Mouse (Mus musculus): ENCODE measurements around the gene Nudt22.

GRCm38 (mm10) chr19:6947742-6948141, 48.2 kb downstream of the Nudt22 start:
- TF ChIP-seq CTCF (IDR thresholded peaks at IDR 0.05; ENCODE audit: control insufficient read depth, insufficient read depth, insufficient read length) (no peak), MYOD1 (IDR thresholded peaks at IDR 0.05; ENCODE audit: control insufficient read depth, insufficient read length, low read depth) (no peak), CEBPB (IDR thresholded peaks at IDR 0.05; ENCODE audit: low read depth) (no peak), MAX (IDR thresholded peaks at IDR 0.05) (no peak), USF1 (IDR thresholded peaks at IDR 0.05; ENCODE audit: low read depth) (no peak)

Data from C2C12 (cell line).